29 mouse cellular contexts compared by ENCODE assay signal in the genomic region with DNA sequence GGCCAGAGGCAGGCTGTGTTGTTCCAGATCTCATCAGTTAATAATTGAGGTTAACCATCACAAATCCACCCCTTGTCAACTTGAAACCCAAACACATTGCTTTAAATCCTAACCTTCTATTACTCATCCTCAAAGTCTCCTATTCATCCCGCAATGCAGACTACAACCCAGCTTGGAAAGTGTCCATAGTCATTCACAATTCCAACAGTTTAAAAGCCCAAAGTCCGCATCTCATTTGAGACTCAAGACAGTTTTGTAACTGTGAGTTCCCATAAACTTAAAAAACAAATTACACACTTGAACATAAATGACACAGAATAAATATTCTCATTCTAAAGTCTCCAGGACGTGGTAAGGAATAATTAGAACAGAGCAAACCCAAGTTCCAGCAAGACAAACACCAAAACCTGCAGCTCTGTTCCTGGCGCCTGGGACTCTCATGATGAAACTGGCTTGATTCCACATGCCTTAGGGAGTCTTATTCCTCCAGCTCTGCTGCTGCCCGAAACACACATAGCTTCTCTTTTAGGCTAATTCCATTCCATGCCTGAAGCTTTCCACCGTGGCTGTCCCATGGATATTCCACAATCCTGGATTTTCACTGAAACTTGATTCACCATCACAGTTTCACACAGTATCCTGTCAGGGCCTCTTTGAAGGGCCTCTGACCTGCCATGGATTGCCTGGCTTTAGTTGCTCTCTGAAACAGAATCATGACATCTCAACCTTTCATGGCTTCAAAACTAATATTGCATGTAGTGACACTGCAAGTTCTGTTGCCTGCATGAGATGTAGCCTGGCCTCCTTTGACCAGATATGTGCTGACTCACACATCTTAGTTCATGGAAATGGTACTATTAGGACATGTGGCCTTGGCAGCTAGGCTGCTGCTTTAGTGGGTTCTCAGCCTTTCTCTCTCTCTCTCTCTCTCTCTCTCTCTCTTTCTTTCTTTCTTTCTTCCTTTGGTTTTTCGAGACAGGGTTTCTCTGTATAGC. TPM values are rescaled to one million over a fixed set of nuclear protein-coding genes. Genes with fewer than 3 reads are reported as not detected.
A peak's percentile ranks its signal among the peaks of the same experiment; 100 is the strongest.
DNase-seq lines count a peak whose midpoint lies in the region; ATAC-seq and TF ChIP-seq lines count a peak whose summit lies in the region.
"Had no signal": no experiment of that assay in that cellular context is flagged by ENCODE, and none has a peak within 500 bp of the region (broad histone marks: within the 10 kb centered on the region; RNA-seq: fewer than 3 reads in every experiment).

No protein-coding gene starts in this region.

- no peak overlapping the region for H3K27ac ChIP-seq in embryonic facial prominence, embryonic 14.5 days (replicated peaks; ENCODE audit: low read depth, low read length)
- no peak overlapping the region for H3K27ac ChIP-seq in embryonic facial prominence, embryonic 10.5 days (replicated peaks)
- no peak overlapping the region for H3K27ac ChIP-seq in liver, embryonic 14.5 days
- no peak overlapping the region for H3K27ac ChIP-seq in liver, embryonic 11.5 days (ENCODE audit: low read depth, low read length)
- no peak overlapping the region for H3K27ac ChIP-seq in liver, embryonic 15.5 days (replicated peaks)
- no peak overlapping the region for H3K27ac ChIP-seq in forebrain, embryonic 10.5 days
- H3K27ac ChIP-seq: embryonic facial prominence, embryonic 13.5 days; forebrain, embryonic 12.5 days; hindbrain, postnatal 0 days; midbrain, embryonic 12.5 days had no signal

- H3K4me3 ChIP-seq in embryonic facial prominence, embryonic 14.5 days (ENCODE audit: low read depth, low read length): no peak overlapping the region
- H3K4me3 ChIP-seq in embryonic facial prominence, embryonic 10.5 days: no peak overlapping the region
- no peak overlapping the region for H3K4me3 ChIP-seq in liver, embryonic 14.5 days (ENCODE audit: insufficient read depth in 1 of 2, low read depth in 2 of 2, low read length in 2 of 2)
- no peak overlapping the region for H3K4me3 ChIP-seq in liver, embryonic 11.5 days (ENCODE audit: low read depth, low read length)
- no peak overlapping the region for H3K4me3 ChIP-seq in liver, embryonic 15.5 days (replicated peaks)
- no peak overlapping the region for H3K4me3 ChIP-seq in forebrain, embryonic 10.5 days
- H3K4me3 ChIP-seq: embryonic facial prominence, embryonic 13.5 days; forebrain, embryonic 12.5 days; midbrain, embryonic 12.5 days had no signal

- no peaks in the 10 kb centered on the region for H3K36me3 ChIP-seq in embryonic facial prominence, embryonic 14.5 days (ENCODE audit: control insufficient read depth, insufficient read depth, low read length)
- H3K36me3 ChIP-seq in embryonic facial prominence, embryonic 10.5 days (replicated peaks): no peaks in the 10 kb centered on the region
- H3K36me3 ChIP-seq in liver, embryonic 14.5 days (replicated peaks; ENCODE audit: control insufficient read depth, insufficient read depth, low read depth): no peaks in the 10 kb centered on the region
- H3K36me3 ChIP-seq in liver, embryonic 11.5 days (ENCODE audit: control insufficient read depth, insufficient read depth, low read length): no peaks in the 10 kb centered on the region
- no peaks in the 10 kb centered on the region for H3K36me3 ChIP-seq in liver, embryonic 15.5 days (replicated peaks)
- no peaks in the 10 kb centered on the region for H3K36me3 ChIP-seq in forebrain, embryonic 10.5 days (replicated peaks)
- H3K36me3 ChIP-seq: embryonic facial prominence, embryonic 13.5 days; forebrain, embryonic 12.5 days; midbrain, embryonic 12.5 days had no signal

- no peak overlapping the region for H3K4me2 ChIP-seq in embryonic facial prominence, embryonic 14.5 days (ENCODE audit: low read depth, low read length)
- no peak overlapping the region for H3K4me2 ChIP-seq in liver, embryonic 14.5 days (ENCODE audit: low read depth)
- H3K4me2 ChIP-seq in liver, embryonic 11.5 days: no peak overlapping the region
- no peak overlapping the region for H3K4me2 ChIP-seq in liver, embryonic 15.5 days
- H3K4me2 ChIP-seq: embryonic facial prominence, embryonic 13.5 days; forebrain, embryonic 12.5 days; heart, embryonic 11.5 days; midbrain, embryonic 12.5 days had no signal

- H3K4me1 ChIP-seq in embryonic facial prominence, embryonic 14.5 days (ENCODE audit: control insufficient read depth, insufficient read depth, low read length): no peaks in the 10 kb centered on the region
- H3K4me1 ChIP-seq in embryonic facial prominence, embryonic 10.5 days: peaks cover 8% of the 10 kb centered on the region; the same call in 1 of the 2 replicates
- H3K4me1 ChIP-seq in liver, embryonic 14.5 days (replicated peaks; ENCODE audit: control insufficient read depth in 2 of 2, insufficient read depth in 2 of 2, low read length in 1 of 2): peaks cover 10 to 19% of the 10 kb centered on the region in 2 experiments
- no peaks in the 10 kb centered on the region; the same call in 1 of the 2 replicates for H3K4me1 ChIP-seq in liver, embryonic 11.5 days (replicated peaks; ENCODE audit: control insufficient read depth, insufficient read depth, low read length)
- peaks cover 20% of the 10 kb centered on the region for H3K4me1 ChIP-seq in liver, embryonic 15.5 days (replicated peaks)
- H3K4me1 ChIP-seq in forebrain, embryonic 10.5 days: peaks cover 10% of the 10 kb centered on the region; the same call in 1 of the 2 replicates
- H3K4me1 ChIP-seq: forebrain, embryonic 12.5 days; midbrain, embryonic 12.5 days had no signal

- no peak for TF ChIP-seq CTCF in liver, embryonic 14.5 days (IDR thresholded peaks at IDR 0.05; ENCODE audit: low read depth)

- peak; percentile 33 for DNase-seq in embryonic facial prominence, embryonic 14.5 days (ENCODE audit: low spot score)
- no peak for DNase-seq in embryonic facial prominence, embryonic 10.5 days (ENCODE audit: low spot score)
- DNase-seq in liver, embryonic 14.5 days (ENCODE audit: low read depth in 3 of 3, low spot score in 3 of 3): no peak
- DNase-seq in liver, embryonic 11.5 days (ENCODE audit: low spot score): no peak
- DNase-seq in forebrain, embryonic 10.5 days (ENCODE audit: extremely low spot score, low spot score): no peak
- no peak for DNase-seq in layer of hippocampus, adult 9-10 months (ENCODE audit: low spot score)
- DNase-seq: adrenal gland, postnatal 14 days; cerebellum, adult 2 months; cerebellum, postnatal 25 days; heart, adult 11 months; kidney, adult 11 months; lung, adult 2 months; lung, postnatal 14 days; thymus, adult 18-20 months; thymus, postnatal 4 days had no signal

- H3K27me3 ChIP-seq in embryonic facial prominence, embryonic 14.5 days (replicated peaks; ENCODE audit: control insufficient read depth, insufficient read depth, low read length): no peaks in the 10 kb centered on the region
- no peaks in the 10 kb centered on the region for H3K27me3 ChIP-seq in embryonic facial prominence, embryonic 10.5 days (replicated peaks; ENCODE audit: low read depth, poor library complexity, severe bottlenecking)
- H3K27me3 ChIP-seq in liver, embryonic 14.5 days (ENCODE audit: control insufficient read depth, insufficient read depth, low read length): no peaks in the 10 kb centered on the region
- H3K27me3 ChIP-seq in liver, embryonic 11.5 days (replicated peaks; ENCODE audit: control insufficient read depth, insufficient read depth, low read length): no peaks in the 10 kb centered on the region
- H3K27me3 ChIP-seq in liver, embryonic 15.5 days: 0 out of 2 replicates have a peak, but pooled peaks cover 4% of the 10 kb centered on the region
- no peaks in the 10 kb centered on the region for H3K27me3 ChIP-seq in forebrain, embryonic 10.5 days (ENCODE audit: poor library complexity, severe bottlenecking)
- H3K27me3 ChIP-seq: embryonic facial prominence, embryonic 13.5 days; forebrain, embryonic 12.5 days; midbrain, embryonic 12.5 days; Patski had no signal

- no peaks in the 10 kb centered on the region for H3K9me3 ChIP-seq in embryonic facial prominence, embryonic 14.5 days (ENCODE audit: control insufficient read depth, low read length)
- H3K9me3 ChIP-seq in embryonic facial prominence, embryonic 10.5 days: no peaks in the 10 kb centered on the region
- H3K9me3 ChIP-seq in liver, embryonic 14.5 days (ENCODE audit: control insufficient read depth, low read length): no peaks in the 10 kb centered on the region
- H3K9me3 ChIP-seq in liver, embryonic 11.5 days (ENCODE audit: control insufficient read depth, low read length): no peaks in the 10 kb centered on the region
- H3K9me3 ChIP-seq in liver, embryonic 15.5 days (replicated peaks): no peaks in the 10 kb centered on the region
- no peaks in the 10 kb centered on the region; the same call in 1 of the 2 replicates for H3K9me3 ChIP-seq in forebrain, embryonic 10.5 days
- H3K9me3 ChIP-seq: embryonic facial prominence, embryonic 13.5 days; forebrain, embryonic 12.5 days; midbrain, embryonic 12.5 days had no signal

- no peak overlapping the region for H3K9ac ChIP-seq in embryonic facial prominence, embryonic 14.5 days (ENCODE audit: low read depth, low read length)
- H3K9ac ChIP-seq in liver, embryonic 14.5 days (replicated peaks): no peak overlapping the region
- no peak overlapping the region for H3K9ac ChIP-seq in liver, embryonic 11.5 days (ENCODE audit: low read depth, low read length)
- no peak overlapping the region for H3K9ac ChIP-seq in liver, embryonic 15.5 days
- H3K9ac ChIP-seq: embryonic facial prominence, embryonic 13.5 days; forebrain, embryonic 12.5 days; midbrain, embryonic 12.5 days had no signal

- ATAC-seq in embryonic facial prominence, embryonic 14.5 days (ENCODE audit: low read depth): no peak
- ATAC-seq in liver, embryonic 14.5 days (ENCODE audit: insufficient read depth): peak; percentile 30; the same call in 1 of the 2 replicates
- no peak for ATAC-seq in liver, embryonic 11.5 days (replicated peaks; ENCODE audit: low FRiP score)
- 0 out of 2 replicates have a peak, but pooled peaks have one; percentile 29 for ATAC-seq in liver, embryonic 15.5 days (ENCODE audit: insufficient read depth)
- ATAC-seq: hindbrain, postnatal 0 days; Patski had no signal

- TF ChIP-seq EP300 in liver, embryonic 14.5 days (IDR thresholded peaks at IDR 0.05; ENCODE audit: low read depth): no peak

- WGBS in embryonic facial prominence, embryonic 14.5 days: 66% methylated on average over 7 of the region's 7 CpGs
- whole genome bisulfite sequencing in embryonic facial prominence, embryonic 10.5 days: 82% methylated on average over 7 of the region's 7 CpGs
- 67% methylated on average over 7 of the region's 7 CpGs for WGBS in liver, embryonic 14.5 days (ENCODE audit: insufficient replicate concordance)
- WGBS in liver, embryonic 11.5 days: 81% methylated on average over 7 of the region's 7 CpGs
- WGBS in liver, embryonic 15.5 days (ENCODE audit: insufficient replicate concordance): 64% methylated on average over 7 of the region's 7 CpGs
- 88% methylated on average over 7 of the region's 7 CpGs for WGBS in forebrain, embryonic 10.5 days

RNA-seq across cellular contexts. Expression of a gene that starts 44.8 kb away (rescaled TPM):
- not detected in 2 replicates for polyA plus RNA-seq in embryonic facial prominence, embryonic 14.5 days (2014; fragmentation: Nextera tagmentation; extraction: Ambion mirVana)
- polyA plus RNA-seq in embryonic facial prominence, embryonic 10.5 days (2016; fragmentation: Nextera tagmentation; extraction: Ambion mirVana): not detected in 2 replicates
- not detected in 2 replicates for polyA plus RNA-seq in liver, embryonic 14.5 days (2012; rRNA removed)
- polyA plus RNA-seq in liver, embryonic 14.5 days (2014; fragmentation: Nextera tagmentation; extraction: Ambion mirVana): not detected in 2 replicates
- polyA plus RNA-seq in liver, embryonic 11.5 days (2014; fragmentation: Nextera tagmentation; extraction: Ambion mirVana): not detected in 2 replicates
- polyA plus RNA-seq in liver, embryonic 15.5 days (2015; fragmentation: Nextera tagmentation; extraction: Ambion mirVana): not detected in 2 replicates
- polyA plus RNA-seq in forebrain, embryonic 10.5 days (2016; fragmentation: Nextera tagmentation; extraction: Ambion mirVana): not detected in 2 replicates
- polyA plus RNA-seq: cerebellum, adult 2 months; embryonic facial prominence, embryonic 13.5 days; forebrain, embryonic 12.5 days; heart, embryonic 11.5 days; heart, postnatal 0 days; hindbrain, embryonic 11.5 days; hindbrain, postnatal 0 days; kidney, embryonic 16.5 days; large intestine, adult 2 months; limb, embryonic 11.5 days; lung, adult 2 months; midbrain, embryonic 12.5 days; Patski; small intestine, adult 2 months; stomach, embryonic 16.5 days had no signal

RNA-seq across cellular contexts. Expression of a gene that starts 51.1 kb away (rescaled TPM):
- 68.8 and 69.2 TPM in 2 replicates for polyA plus RNA-seq in embryonic facial prominence, embryonic 14.5 days (2014; fragmentation: Nextera tagmentation; extraction: Ambion mirVana)
- polyA plus RNA-seq in embryonic facial prominence, embryonic 10.5 days (2016; fragmentation: Nextera tagmentation; extraction: Ambion mirVana): 53.0 and 55.4 TPM in 2 replicates
- polyA plus RNA-seq in liver, embryonic 14.5 days (2012; rRNA removed): 13.1 and 19.0 TPM in 2 replicates
- 35.0 and 36.2 TPM in 2 replicates for polyA plus RNA-seq in liver, embryonic 14.5 days (2014; fragmentation: Nextera tagmentation; extraction: Ambion mirVana)
- polyA plus RNA-seq in liver, embryonic 11.5 days (2014; fragmentation: Nextera tagmentation; extraction: Ambion mirVana): 49.6 and 50.6 TPM in 2 replicates
- polyA plus RNA-seq in liver, embryonic 15.5 days (2015; fragmentation: Nextera tagmentation; extraction: Ambion mirVana): 33.3 and 33.6 TPM in 2 replicates
- 46.4 and 47.5 TPM in 2 replicates for polyA plus RNA-seq in forebrain, embryonic 10.5 days (2016; fragmentation: Nextera tagmentation; extraction: Ambion mirVana)

Comparison
In these comparisons a context has a peak if more than half of its experiments do, and no peak if none do; other contexts are left out.
1. ATAC-seq: peak in liver, embryonic 14.5 days (single experiment) and liver, embryonic 15.5 days (single experiment); none in embryonic facial prominence, embryonic 14.5 days (single experiment) and liver, embryonic 11.5 days (single experiment).